Mouse (Mus musculus) CH12.LX (cell line): ENCODE data around the gene Coq6.

Source experiments
- BHLHE40 ChIP-seq: IDR thresholded peaks from 2 replicates; pipeline ENCODE4 v1.6.1; 2011; ENCODE audit warnings: mild to moderate bottlenecking, low read depth, low read length, improper control_type of control experiment
- CHD1 ChIP-seq: IDR thresholded peaks from 2 replicates; pipeline ENCODE4 v1.6.1; 2012; ENCODE audit warnings: low read depth, low read length, improper control_type of control experiment, inconsistent platforms
- CTCF ChIP-seq, 2 experiments: IDR thresholded peaks in 1 of 2; conservative IDR thresholded peaks in 1 of 2; 2 replicates each; pipeline ENCODE4 v1.5.1; 2011 to 2012; ENCODE audit warnings: low read depth in 2 of 2, low read length in 2 of 2, improper control_type of control experiment in 1 of 2, inconsistent platforms in 1 of 2, mild to moderate bottlenecking in 1 of 2, moderate library complexity in 1 of 2
- EP300 ChIP-seq: IDR thresholded peaks from 2 replicates; pipeline ENCODE4 v1.6.1; 2011; ENCODE audit warnings: low read length, improper control_type of control experiment
- HCFC1 ChIP-seq: IDR thresholded peaks from 2 replicates; pipeline ENCODE4 v1.6.1; 2012; ENCODE audit warnings: low read depth, mild to moderate bottlenecking, inconsistent platforms, low read length, improper control_type of control experiment
- MAFK ChIP-seq: IDR thresholded peaks from 2 replicates; pipeline ENCODE4 v1.6.1; 2011; ENCODE audit warnings: low read length, improper control_type of control experiment; ENCODE audit not compliant: insufficient replicate concordance
- MAX ChIP-seq: IDR thresholded peaks from 2 replicates; pipeline ENCODE4 v1.6.1; 2011; ENCODE audit warnings: low read length, improper control_type of control experiment
- MEF2A ChIP-seq: IDR thresholded peaks from 2 replicates; pipeline ENCODE4 v1.6.1; 2014; ENCODE audit warnings: low read depth, mild to moderate bottlenecking, inconsistent platforms, low read length, improper control_type of control experiment, borderline replicate concordance
- MXI1 ChIP-seq: IDR thresholded peaks from 2 replicates; pipeline ENCODE4 v1.6.1; 2011; ENCODE audit warnings: mild to moderate bottlenecking, low read depth, low read length, improper control_type of control experiment
- POLR2A ChIP-seq: IDR thresholded peaks from 2 replicates; pipeline ENCODE4 v1.6.1; 2011; ENCODE audit warnings: low read depth, mild to moderate bottlenecking, improper control_type of control experiment, low read length
- RAD21 ChIP-seq: IDR thresholded peaks from 2 replicates; pipeline ENCODE4 v1.6.1; 2011; ENCODE audit warnings: low read depth, mild to moderate bottlenecking, low read length, improper control_type of control experiment, moderate library complexity
- SIN3A ChIP-seq: IDR thresholded peaks from 2 replicates; pipeline ENCODE4 v1.6.1; 2012; ENCODE audit warnings: low read length, improper control_type of control experiment, inconsistent platforms
- SMC3 ChIP-seq: IDR thresholded peaks from 2 replicates; pipeline ENCODE4 v1.6.1; 2011; ENCODE audit warnings: low read depth, low read length, improper control_type of control experiment
- USF1 ChIP-seq: IDR thresholded peaks from 2 replicates; pipeline ENCODE4 v1.6.1; 2014; ENCODE audit warnings: low read depth, mild to moderate bottlenecking, inconsistent platforms, low read length, improper control_type of control experiment

DNA sequence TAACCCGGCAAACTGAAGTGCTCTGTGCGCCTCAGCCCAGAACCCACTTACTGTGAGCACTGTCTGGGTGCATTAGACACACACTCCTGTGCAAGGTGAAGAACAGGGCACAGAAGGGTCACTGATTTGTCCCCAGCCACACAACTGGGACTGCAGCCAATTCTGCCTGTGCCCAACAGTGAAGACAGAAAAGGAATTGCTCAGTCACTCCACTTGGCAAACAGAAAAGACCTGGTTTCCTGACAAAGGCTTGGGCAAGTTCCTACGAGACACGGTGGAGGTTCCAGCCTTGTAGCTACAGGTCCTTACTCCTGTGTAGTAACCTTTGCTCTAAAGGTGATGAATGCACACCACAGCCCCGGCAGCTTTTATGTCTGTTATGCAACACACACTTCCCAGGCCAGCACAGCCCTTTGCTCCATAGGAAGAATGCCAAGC, 23.2 kb downstream of the Coq6 start:
- TF ChIP-seq CHD1 (no peak), HCFC1 (no peak), BHLHE40 (no peak), MAFK (no peak), CTCF (conservative IDR thresholded peaks at IDR 0.05 in 1 of 2, IDR thresholded peaks at IDR 0.05 in 1 of 2; ENCODE audit: low read depth in 2 of 2, low read length in 2 of 2) (no peak), POLR2A (no peak), MAX (no peak), MXI1 (no peak), USF1 (no peak), MEF2A (no peak), SIN3A (no peak), SMC3 (no peak), RAD21 (no peak), EP300 (no peak)
